In genomic region chr7:6851256-6851655, GRCm38 (mm10) we compare ENCODE assay signal across 17 mouse cellular contexts.
A peak's percentile ranks its signal among the peaks of the same experiment; 100 is the strongest.
DNase-seq lines count a peak whose midpoint lies in the region; ATAC-seq and TF ChIP-seq lines count a peak whose summit lies in the region.
"Had no signal": no experiment of that assay in that cellular context is flagged by ENCODE, and none has a peak within 500 bp of the region (broad histone marks: within the 10 kb centered on the region; RNA-seq: fewer than 3 reads in every experiment).

No protein-coding gene starts in this region.

- H3K4me1 ChIP-seq in midbrain, embryonic 10.5 days = peaks cover 19% of the 10 kb centered on the region
- peaks cover 9% of the 10 kb centered on the region for H3K4me1 ChIP-seq in midbrain, embryonic 11.5 days (ENCODE audit: control insufficient read depth, insufficient read depth, low read length)
- peaks cover 3% of the 10 kb centered on the region; the same call in 1 of the 2 replicates for H3K4me1 ChIP-seq in forebrain, postnatal 0 days (ENCODE audit: insufficient read depth)
- H3K4me1 ChIP-seq in limb, embryonic 10.5 days = peaks cover 28% of the 10 kb centered on the region

- DNase-seq in midbrain, embryonic 10.5 days (ENCODE audit: low spot score) = no peak
- no peak for DNase-seq in midbrain, embryonic 11.5 days (ENCODE audit: low spot score, missing footprints)
- no peak for DNase-seq in forebrain, postnatal 0 days
- no peak for DNase-seq in limb, embryonic 10.5 days (ENCODE audit: low spot score)
- DNase-seq in left cerebral cortex, postnatal 14 days (ENCODE audit: low spot score in 2 of 2) = no peak
- DNase-seq in layer of hippocampus, adult 9-11 months = no peak
- no peak for DNase-seq in gastrocnemius, adult 18-20 months (ENCODE audit: low spot score)
- DNase-seq: cerebellum, adult 11-12 months; cerebellum, postnatal 36 days; gastrocnemius, postnatal 14 days; kidney, adult 8-10 months; lung, adult 2 months had no signal

- H3K4me3 ChIP-seq in midbrain, embryonic 10.5 days = no peak overlapping the region
- no peak overlapping the region for H3K4me3 ChIP-seq in midbrain, embryonic 11.5 days (ENCODE audit: low read depth, low read length)
- H3K4me3 ChIP-seq in forebrain, postnatal 0 days (ENCODE audit: low read depth, low read length) = no peak overlapping the region
- no peak overlapping the region for H3K4me3 ChIP-seq in limb, embryonic 10.5 days
- H3K4me3 ChIP-seq: embryonic facial prominence, embryonic 12.5 days; left cerebral cortex, adult 2 months; limb, embryonic 15.5 days; myocyte had no signal

- intact Hi-C loops in left cerebral cortex, postnatal 14 days (cut with DNase I) = no loop called here

- WGBS in midbrain, embryonic 10.5 days = 76% methylated on average over 6 of the region's 6 CpGs
- WGBS in midbrain, embryonic 11.5 days = 73% methylated on average over 6 of the region's 6 CpGs
- 56% methylated on average over 6 of the region's 6 CpGs for WGBS in forebrain, postnatal 0 days
- 88% methylated on average over 6 of the region's 6 CpGs for WGBS in limb, embryonic 10.5 days

- H3K4me2 ChIP-seq in midbrain, embryonic 11.5 days = no peak overlapping the region
- H3K4me2 ChIP-seq in forebrain, postnatal 0 days (ENCODE audit: low read depth) = no peak overlapping the region
- H3K4me2 ChIP-seq: embryonic facial prominence, embryonic 12.5 days; limb, embryonic 15.5 days had no signal

- H3K36me3 ChIP-seq in midbrain, embryonic 10.5 days = no peaks in the 10 kb centered on the region
- H3K36me3 ChIP-seq in midbrain, embryonic 11.5 days (ENCODE audit: control insufficient read depth, insufficient read depth, low read length) = no peaks in the 10 kb centered on the region
- no peaks in the 10 kb centered on the region for H3K36me3 ChIP-seq in forebrain, postnatal 0 days (ENCODE audit: insufficient read depth)
- H3K36me3 ChIP-seq in limb, embryonic 10.5 days = no peaks in the 10 kb centered on the region
- H3K36me3 ChIP-seq: embryonic facial prominence, embryonic 12.5 days; limb, embryonic 15.5 days had no signal

- peak overlapping the region; percentile 29 for H3K27ac ChIP-seq in midbrain, embryonic 10.5 days (replicated peaks)
- H3K27ac ChIP-seq in midbrain, embryonic 11.5 days (ENCODE audit: low read depth, low read length) = no peak overlapping the region
- peak overlapping the region; percentile 54; the same call in 1 of the 2 replicates for H3K27ac ChIP-seq in forebrain, postnatal 0 days (ENCODE audit: low read depth, low read length)
- peak overlapping the region; percentile 47 for H3K27ac ChIP-seq in limb, embryonic 10.5 days
- H3K27ac ChIP-seq: embryonic facial prominence, embryonic 12.5 days; left cerebral cortex, adult 2 months; limb, embryonic 15.5 days; macrophage had no signal

- no peaks in the 10 kb centered on the region for H3K27me3 ChIP-seq in midbrain, embryonic 10.5 days (ENCODE audit: low read depth, poor library complexity, severe bottlenecking)
- no peaks in the 10 kb centered on the region for H3K27me3 ChIP-seq in midbrain, embryonic 11.5 days (ENCODE audit: control insufficient read depth, insufficient read depth, low read length)
- no peaks in the 10 kb centered on the region for H3K27me3 ChIP-seq in forebrain, postnatal 0 days (ENCODE audit: insufficient read depth, low read length)
- no peaks in the 10 kb centered on the region for H3K27me3 ChIP-seq in limb, embryonic 10.5 days (ENCODE audit: low read depth, poor library complexity, severe bottlenecking)
- H3K27me3 ChIP-seq: embryonic facial prominence, embryonic 12.5 days; limb, embryonic 15.5 days had no signal

- ATAC-seq in midbrain, embryonic 11.5 days (ENCODE audit: low FRiP score) = no peak
- ATAC-seq in forebrain, postnatal 0 days = 0 out of 2 replicates have a peak, but pooled peaks have one; percentile 3

- no peaks in the 10 kb centered on the region for H3K9me3 ChIP-seq in midbrain, embryonic 10.5 days (replicated peaks)
- H3K9me3 ChIP-seq in midbrain, embryonic 11.5 days (ENCODE audit: control insufficient read depth, low read length) = no peaks in the 10 kb centered on the region
- no peaks in the 10 kb centered on the region for H3K9me3 ChIP-seq in forebrain, postnatal 0 days (ENCODE audit: low read length)
- H3K9me3 ChIP-seq in limb, embryonic 10.5 days (replicated peaks) = no peaks in the 10 kb centered on the region
- H3K9me3 ChIP-seq: embryonic facial prominence, embryonic 12.5 days; limb, embryonic 15.5 days had no signal

- no peak overlapping the region for H3K9ac ChIP-seq in midbrain, embryonic 11.5 days (ENCODE audit: low read length)
- H3K9ac ChIP-seq in forebrain, postnatal 0 days = no peak overlapping the region
- H3K9ac ChIP-seq: embryonic facial prominence, embryonic 12.5 days; limb, embryonic 15.5 days had no signal

- TF ChIP-seq CTCF in forebrain, postnatal 0 days (IDR thresholded peaks at IDR 0.05; ENCODE audit: low read depth) = no peak
